Mouse (Mus musculus): ENCODE data around the gene Kcnj12. TPM values are rescaled to one million over a fixed set of nuclear protein-coding genes. Genes with fewer than 3 reads are reported as not detected.

Gene Kcnj12
- not detected for total RNA-seq (2023)

GRCm38 (mm10) chr11:61022550-61023391, at the start of gene Kcnj12:
TSS of gene Kcnj12 (plus strand) at chr11:61022564.

Other genes with a start within 250 kb of the Kcnj12 start
- gene Top3a, start 245.2 kb upstream of the Kcnj12 start, total RNA-seq (2023), result 24.5 TPM
- 86.8 TPM for gene Smcr8, start 245.0 kb upstream of the Kcnj12 start, total RNA-seq (2023)
- gene Shmt1, start 210.8 kb upstream of the Kcnj12 start, total RNA-seq (2023), result 11.4 TPM
- 11.8 TPM for gene Dhrs7b, start 191.9 kb upstream of the Kcnj12 start, total RNA-seq (2023)
- gene Tmem11, start 143.3 kb upstream of the Kcnj12 start, total RNA-seq (2023), result 26.3 TPM
- 12.4 TPM for gene Natd1, start 107.8 kb upstream of the Kcnj12 start, total RNA-seq (2023)
- gene Map2k3, start 90.5 kb upstream of the Kcnj12 start, total RNA-seq (2023), result 28.3 TPM
- gene Tnfrsf13b, start 104.2 kb downstream of the Kcnj12 start, total RNA-seq (2023), result 23.4 TPM
- gene Usp22, start 152.5 kb downstream of the Kcnj12 start, total RNA-seq (2023), result 98.3 TPM
- not detected for gene Aldh3a1, start 185.0 kb downstream of the Kcnj12 start, total RNA-seq (2023)
- 52.3 TPM for gene Aldh3a2, start 244.9 kb downstream of the Kcnj12 start, total RNA-seq (2023)